Comparison of ENCODE assay signal across 7 mouse cellular contexts in the genomic region with DNA sequence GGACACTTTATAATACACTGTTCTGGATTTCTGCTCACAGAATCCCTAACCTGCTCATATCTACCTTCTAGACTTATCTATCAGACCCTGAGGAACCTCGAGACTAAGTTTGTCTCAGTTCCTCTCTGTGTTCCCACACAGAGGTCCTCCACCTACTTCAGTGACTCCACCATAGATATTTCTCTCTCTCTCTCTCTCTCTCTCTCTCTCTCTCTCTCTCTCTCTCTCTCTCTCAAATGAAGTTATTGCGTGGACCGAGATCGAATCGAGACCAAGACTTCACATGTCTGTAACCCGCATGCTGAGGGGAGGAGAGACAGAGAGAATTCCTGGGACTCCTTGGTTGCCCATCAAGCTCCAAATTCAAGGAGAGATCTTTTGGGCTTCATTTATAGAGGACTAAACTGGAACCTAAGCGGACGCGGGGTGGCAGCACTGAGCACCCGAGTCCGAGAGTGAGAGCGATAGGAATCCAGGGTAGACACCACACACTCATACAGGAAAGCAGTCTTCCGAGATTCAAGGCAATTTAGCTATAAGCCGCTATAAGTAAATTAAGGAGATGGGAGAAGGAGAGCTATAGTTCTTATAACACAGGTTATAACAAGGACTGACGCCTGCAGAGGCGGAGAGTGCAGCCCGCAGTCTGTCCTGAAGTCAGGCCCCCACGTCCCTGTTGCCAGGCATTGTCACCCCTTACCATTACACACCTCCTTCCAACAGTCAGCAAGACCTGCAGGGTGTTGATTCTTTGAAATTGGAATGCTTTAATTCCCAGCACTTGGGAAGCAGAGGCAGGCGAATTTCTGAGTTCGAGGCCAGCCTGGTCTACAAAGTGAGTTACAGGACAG. TPM values are rescaled to one million over a fixed set of nuclear protein-coding genes. Genes with fewer than 3 reads are reported as not detected.
DNase-seq lines count a peak whose midpoint lies in the region; ATAC-seq lines count a peak whose summit lies in the region.

No protein-coding gene starts in this region.

- no peak overlapping the region for H3K9ac ChIP-seq in limb, embryonic 11.5 days (ENCODE audit: low read length)
- 0 out of 2 replicates have a peak overlapping the region, but pooled peaks have one; percentile 31 for H3K9ac ChIP-seq in midbrain, embryonic 14.5 days (replicated peaks; ENCODE audit: low read length)

- peak; percentile 91 for DNase-seq in adrenal gland, postnatal 10 days
- DNase-seq in embryonic facial prominence, embryonic 10.5 days (ENCODE audit: low spot score) = peak; percentile 81
- peak; percentile 93 for DNase-seq in kidney, adult 18-20 months
- DNase-seq in limb, embryonic 11.5 days (ENCODE audit: low spot score) = peak; percentile 88
- DNase-seq in midbrain, embryonic 14.5 days = peak; percentile 92
- DNase-seq in spleen, adult 18-20 months = peak; percentile 69 to 89

- 0 out of 2 replicates have a peak, but pooled peaks cover 4% of the 10 kb centered on the region for H3K9me3 ChIP-seq in embryonic facial prominence, embryonic 10.5 days
- H3K9me3 ChIP-seq in limb, embryonic 11.5 days (ENCODE audit: control insufficient read depth, low read length) = no peaks in the 10 kb centered on the region
- no peaks in the 10 kb centered on the region for H3K9me3 ChIP-seq in midbrain, embryonic 14.5 days (ENCODE audit: control insufficient read depth, low read length)

- H3K36me3 ChIP-seq in embryonic facial prominence, embryonic 10.5 days (replicated peaks) = no peaks in the 10 kb centered on the region
- no peaks in the 10 kb centered on the region for H3K36me3 ChIP-seq in limb, embryonic 11.5 days (ENCODE audit: control insufficient read depth, insufficient read depth, low read length)
- no peaks in the 10 kb centered on the region for H3K36me3 ChIP-seq in midbrain, embryonic 14.5 days (ENCODE audit: control insufficient read depth, insufficient read depth, low read length)

- ATAC-seq in granulocyte monocyte progenitor cell, adult 5-6 weeks (replicated peaks; ENCODE audit: poor library complexity, severe bottlenecking) = peak; percentile 70
- ATAC-seq in limb, embryonic 11.5 days (ENCODE audit: insufficient number of reproducible peaks, low FRiP score, low TSS enrichment, low read depth) = no peak; the same call in 1 of the 2 replicates
- peak; percentile 64; the same call in 1 of the 2 replicates for ATAC-seq in midbrain, embryonic 14.5 days (ENCODE audit: low FRiP score, low TSS enrichment)

- H3K27me3 ChIP-seq in embryonic facial prominence, embryonic 10.5 days (replicated peaks; ENCODE audit: low read depth, poor library complexity, severe bottlenecking) = no peaks in the 10 kb centered on the region
- no peaks in the 10 kb centered on the region for H3K27me3 ChIP-seq in limb, embryonic 11.5 days (ENCODE audit: control insufficient read depth, insufficient read depth, low read length)
- H3K27me3 ChIP-seq in midbrain, embryonic 14.5 days (ENCODE audit: control insufficient read depth, insufficient read depth, low read length) = no peaks in the 10 kb centered on the region

- peak overlapping the region; percentile 43 for H3K4me3 ChIP-seq in embryonic facial prominence, embryonic 10.5 days
- no peak overlapping the region for H3K4me3 ChIP-seq in limb, embryonic 11.5 days (ENCODE audit: low read depth, low read length)
- H3K4me3 ChIP-seq in midbrain, embryonic 14.5 days (replicated peaks; ENCODE audit: low read depth, low read length) = 0 out of 2 replicates have a peak overlapping the region, but pooled peaks have one; percentile 13

- peak overlapping the region; percentile 35 for H3K4me2 ChIP-seq in limb, embryonic 11.5 days (ENCODE audit: low read depth, severe bottlenecking)
- peak overlapping the region; percentile 43 for H3K4me2 ChIP-seq in midbrain, embryonic 14.5 days (ENCODE audit: low read length)

- WGBS in embryonic facial prominence, embryonic 10.5 days = 16% methylated on average over 20 of the region's 20 CpGs
- 18% methylated on average over 20 of the region's 20 CpGs for WGBS in limb, embryonic 11.5 days
- 17% methylated on average over 20 of the region's 20 CpGs for WGBS in midbrain, embryonic 14.5 days

- H3K27ac ChIP-seq in embryonic facial prominence, embryonic 10.5 days (replicated peaks) = no peak overlapping the region
- no peak overlapping the region for H3K27ac ChIP-seq in limb, embryonic 11.5 days (replicated peaks; ENCODE audit: low read depth, low read length)
- H3K27ac ChIP-seq in midbrain, embryonic 14.5 days (replicated peaks; ENCODE audit: low read depth, low read length) = no peak overlapping the region

- H3K4me1 ChIP-seq in embryonic facial prominence, embryonic 10.5 days = peaks cover 9% of the 10 kb centered on the region; the same call in 1 of the 2 replicates
- H3K4me1 ChIP-seq in limb, embryonic 11.5 days (ENCODE audit: control insufficient read depth, insufficient read depth, low read length) = no peaks in the 10 kb centered on the region
- H3K4me1 ChIP-seq in midbrain, embryonic 14.5 days (ENCODE audit: control insufficient read depth, insufficient read depth, low read length) = no peaks in the 10 kb centered on the region

RNA-seq across cellular contexts. Expression of gene Rack1, which starts 9.9 kb away (rescaled TPM):
- total RNA-seq in adrenal gland, postnatal 10 days (2021) = 100 to 1,000 TPM; 805 to 857 TPM
- 838 and 844 TPM in 2 replicates for polyA plus RNA-seq in embryonic facial prominence, embryonic 10.5 days (2016; fragmentation: Nextera tagmentation; extraction: Ambion mirVana)
- total RNA-seq in granulocyte monocyte progenitor cell, adult 5-6 weeks (2014; fragmentation: Nextera tagmentation) = 2,229 and 2,435 TPM in 2 replicates
- 1,577 and 1,773 TPM in 2 replicates for total RNA-seq in granulocyte monocyte progenitor cell, adult 5-6 weeks (2017)
- 805 and 864 TPM in 2 replicates for polyA plus RNA-seq in limb, embryonic 11.5 days (2014; fragmentation: Nextera tagmentation; extraction: Ambion mirVana)
- polyA plus RNA-seq in midbrain, embryonic 14.5 days (2014; fragmentation: Nextera tagmentation; extraction: Ambion mirVana) = 505 and 506 TPM in 2 replicates

RNA-seq across cellular contexts. Expression of gene Trim41, which starts 27.0 kb away (rescaled TPM):
- total RNA-seq in adrenal gland, postnatal 10 days (2021) = 10 to 100 TPM; 42.3 to 42.7 TPM
- 4.2 and 4.6 TPM in 2 replicates for polyA plus RNA-seq in embryonic facial prominence, embryonic 10.5 days (2016; fragmentation: Nextera tagmentation; extraction: Ambion mirVana)
- 17.1 and 24.2 TPM in 2 replicates for total RNA-seq in granulocyte monocyte progenitor cell, adult 5-6 weeks (2014; fragmentation: Nextera tagmentation)
- total RNA-seq in granulocyte monocyte progenitor cell, adult 5-6 weeks (2017) = 39.4 and 50.8 TPM in 2 replicates
- 5.7 TPM in 2 replicates for polyA plus RNA-seq in limb, embryonic 11.5 days (2014; fragmentation: Nextera tagmentation; extraction: Ambion mirVana)
- polyA plus RNA-seq in midbrain, embryonic 14.5 days (2014; fragmentation: Nextera tagmentation; extraction: Ambion mirVana) = 6.3 and 8.4 TPM in 2 replicates

RNA-seq across cellular contexts. Expression of gene Trim7, which starts 35.7 kb away (rescaled TPM):
- 10 to 100 TPM in 1 of 2 experiments, 1 to 10 TPM in 1; 5.3 to 12.0 TPM for total RNA-seq in adrenal gland, postnatal 10 days (2021)
- 0.14 and 0.16 TPM in 2 replicates for polyA plus RNA-seq in embryonic facial prominence, embryonic 10.5 days (2016; fragmentation: Nextera tagmentation; extraction: Ambion mirVana)
- total RNA-seq in granulocyte monocyte progenitor cell, adult 5-6 weeks (2014; fragmentation: Nextera tagmentation) = not detected in 2 replicates
- total RNA-seq in granulocyte monocyte progenitor cell, adult 5-6 weeks (2017) = 0.30 and 0.41 TPM in 2 replicates
- 0.25 and 0.41 TPM in 2 replicates for polyA plus RNA-seq in limb, embryonic 11.5 days (2014; fragmentation: Nextera tagmentation; extraction: Ambion mirVana)
- 0.75 and 1.6 TPM in 2 replicates for polyA plus RNA-seq in midbrain, embryonic 14.5 days (2014; fragmentation: Nextera tagmentation; extraction: Ambion mirVana)

RNA-seq across cellular contexts. Expression of gene Gm12184, which starts 36.3 kb away (rescaled TPM):
- 1 to 10 TPM; 2.5 to 4.9 TPM for total RNA-seq in adrenal gland, postnatal 10 days (2021)
- polyA plus RNA-seq in embryonic facial prominence, embryonic 10.5 days (2016; fragmentation: Nextera tagmentation; extraction: Ambion mirVana) = 3.0 and 5.7 TPM in 2 replicates
- total RNA-seq in granulocyte monocyte progenitor cell, adult 5-6 weeks (2014; fragmentation: Nextera tagmentation) = 2.9 and 10.5 TPM in 2 replicates
- 14.2 and 35.9 TPM in 2 replicates for total RNA-seq in granulocyte monocyte progenitor cell, adult 5-6 weeks (2017)
- 9.4 and 13.5 TPM in 2 replicates for polyA plus RNA-seq in limb, embryonic 11.5 days (2014; fragmentation: Nextera tagmentation; extraction: Ambion mirVana)
- polyA plus RNA-seq in midbrain, embryonic 14.5 days (2014; fragmentation: Nextera tagmentation; extraction: Ambion mirVana) = 3.2 and 4.5 TPM in 2 replicates
